Mouse (Mus musculus): ENCODE results near the gene Zbtb2.

DNA sequence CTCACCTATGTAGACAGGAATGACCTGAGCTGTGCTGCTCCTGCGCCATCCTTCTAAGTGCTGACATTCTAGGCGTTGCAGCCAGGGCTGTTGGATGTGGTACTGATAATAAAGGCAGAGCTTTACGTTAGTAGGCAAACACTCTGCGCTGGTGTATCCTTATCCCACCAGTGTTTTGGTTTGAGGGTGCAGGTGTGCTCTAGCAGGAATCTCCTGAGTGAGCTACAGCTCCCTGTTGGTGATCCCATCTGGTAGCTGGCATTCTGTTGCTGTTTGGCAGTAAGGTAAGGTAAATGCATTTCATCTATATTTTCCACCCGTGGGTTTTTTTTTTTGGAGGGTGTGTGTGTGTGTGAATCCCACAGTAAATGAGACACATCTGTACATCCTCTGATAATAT is 10.2 kb upstream of the Zbtb2 start:
- no peak for TF ChIP-seq CTCF (conservative IDR thresholded peaks at IDR 0.05 in 1 of 2, IDR thresholded peaks at IDR 0.05 in 1 of 2; ENCODE audit: low read depth in 2 of 2, low read length in 2 of 2)
- TF ChIP-seq ZNF384 (IDR thresholded peaks at IDR 0.05; ENCODE audit: low read depth, low read length), result no peak
- TF ChIP-seq TBP (conservative IDR thresholded peaks at IDR 0.05; ENCODE audit: low read depth, low read length), result no peak
- no peak for TF ChIP-seq USF2 (conservative IDR thresholded peaks at IDR 0.05; ENCODE audit: low read depth, low read length)
- TF ChIP-seq TCF12 (IDR thresholded peaks at IDR 0.05; ENCODE audit: low read depth, low read length), result no peak
- TF ChIP-seq GABPA (IDR thresholded peaks at IDR 0.05; ENCODE audit: insufficient replicate concordance, low read depth, low read length), result no peak
- no peak for TF ChIP-seq POLR2AphosphoS2 (IDR thresholded peaks at IDR 0.05; ENCODE audit: low read depth, low read length)
- no peak for TF ChIP-seq POLR2A (IDR thresholded peaks at IDR 0.05; ENCODE audit: low read depth, low read length)
- TF ChIP-seq MAX (IDR thresholded peaks at IDR 0.05; ENCODE audit: low read length), result no peak
- no peak for TF ChIP-seq CHD2 (IDR thresholded peaks at IDR 0.05; ENCODE audit: low read length)
